Mouse (Mus musculus) layer of hippocampus, postnatal 25 days (tissue): Measurements from ENCODE around the gene Spast. TPM values are rescaled to one million over a fixed set of nuclear protein-coding genes. Genes with fewer than 3 reads are reported as not detected.

ENCODE experiments used
- DNase-seq, 2 experiments: peaks; one replicate each; pipeline ENCODE4 v3.0.0; 2022; ENCODE audit warnings: mixed read lengths in 2 of 2, low spot score in 1 of 2; ENCODE audit errors: extremely low spot score in 1 of 2
- total RNA-seq, 2 experiments: library from RNA; stranded (reverse); gene quantifications; 2 replicates each; pipeline ENCODE4 v1.2.3; 2021

Gene Spast
- total RNA-seq, 2 experiments from 2014 or later: 57.4 to 61.0 TPM

DNA sequence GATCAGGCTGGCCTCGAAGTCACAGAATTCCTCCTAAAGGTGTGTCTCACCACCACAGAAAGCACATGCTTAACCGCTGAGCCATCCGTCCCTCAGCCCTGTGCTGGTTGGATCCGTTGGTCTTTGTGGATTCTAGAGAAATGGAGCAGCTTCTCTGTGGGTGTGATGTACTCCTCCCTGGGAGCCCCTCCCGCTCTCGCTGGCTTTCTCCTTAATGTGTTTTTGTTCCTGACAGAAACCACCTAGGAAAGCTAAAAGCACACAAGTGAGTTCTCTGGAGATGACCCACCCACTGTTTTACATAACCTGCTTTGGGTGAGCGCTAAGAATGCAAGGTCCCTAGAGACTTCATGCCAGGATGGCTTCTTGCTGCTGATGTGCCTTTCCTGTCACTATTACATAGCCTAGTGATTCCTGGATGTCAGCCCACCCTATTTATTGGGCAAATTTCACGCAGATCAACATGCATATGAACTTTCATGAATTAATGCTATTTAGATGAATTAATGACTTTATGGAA is 78.1 kb downstream of the Spast start:
- DNase-seq: no peak

DNA sequence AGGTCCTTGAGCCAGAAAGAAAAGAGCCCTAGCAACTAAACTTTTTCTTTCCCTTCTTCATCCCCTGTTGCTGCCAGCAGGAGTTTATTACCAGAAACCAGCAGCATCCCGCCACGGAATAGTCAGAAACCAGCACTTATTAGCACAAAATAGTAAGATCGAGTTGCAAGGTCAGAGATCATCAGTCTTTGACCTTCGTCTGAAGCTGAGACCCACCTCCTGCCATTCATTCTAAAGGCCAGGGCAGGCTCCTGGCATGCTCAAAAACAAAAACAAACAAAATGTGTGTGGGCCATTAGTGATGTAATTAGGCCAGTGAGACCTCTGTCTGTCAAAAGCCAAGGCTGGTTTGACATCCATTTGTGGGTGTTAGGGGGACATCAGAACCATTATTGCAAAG is 79.4 kb downstream of the Spast start:
- no peak for DNase-seq

DNA sequence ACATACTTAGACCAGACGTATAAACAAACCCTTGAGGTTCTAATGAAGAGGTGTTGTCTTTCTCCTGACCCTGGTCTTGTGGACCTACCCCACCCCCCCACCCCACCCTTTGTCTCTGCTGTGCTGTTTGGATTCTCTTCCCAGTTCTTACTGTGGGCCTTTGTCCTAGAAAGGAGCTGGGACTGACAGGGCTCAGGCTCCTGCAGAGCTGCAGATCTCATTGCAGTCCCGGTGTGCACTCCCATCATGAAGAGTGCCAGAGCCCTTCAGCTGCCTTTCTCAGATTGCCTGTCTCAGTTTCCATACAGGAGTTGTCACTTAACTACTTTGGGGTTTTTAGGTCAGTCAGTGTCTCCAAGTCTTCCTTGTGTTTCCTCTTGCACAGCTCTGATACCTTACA is 81.9 kb downstream of the Spast start:
- no peak for DNase-seq

DNA sequence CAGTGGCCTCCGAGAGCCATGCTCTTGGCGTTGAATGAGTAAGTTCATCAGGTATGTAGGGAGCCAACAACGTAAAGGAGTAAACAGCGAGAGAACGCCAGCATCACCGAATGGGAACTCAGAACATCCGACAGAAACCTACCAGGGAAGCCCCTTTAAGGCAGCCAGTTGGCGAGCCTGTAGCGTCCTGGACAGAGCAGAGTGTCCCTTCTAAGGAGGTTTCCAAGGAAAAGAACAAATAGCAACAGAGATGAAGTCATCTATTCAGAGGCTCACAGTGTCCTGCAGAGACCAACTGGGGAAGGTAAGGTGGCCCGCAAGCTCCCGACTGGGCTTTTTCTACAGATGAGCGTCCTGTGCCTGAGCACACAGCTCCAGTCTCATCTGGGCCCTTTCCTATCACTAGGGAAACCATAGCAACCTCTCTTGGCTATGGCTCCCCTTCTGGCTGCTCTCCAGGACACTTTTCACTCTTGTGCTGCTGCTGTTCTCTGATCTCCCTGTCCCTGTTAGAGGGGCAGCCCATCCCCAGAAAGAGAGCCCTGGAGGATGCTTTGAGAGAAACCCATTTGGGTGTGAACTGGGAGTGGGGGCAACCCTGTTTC is 85.7 kb downstream of the Spast start:
- DNase-seq: peak in 1 of 2 experiments; percentile 30

DNA sequence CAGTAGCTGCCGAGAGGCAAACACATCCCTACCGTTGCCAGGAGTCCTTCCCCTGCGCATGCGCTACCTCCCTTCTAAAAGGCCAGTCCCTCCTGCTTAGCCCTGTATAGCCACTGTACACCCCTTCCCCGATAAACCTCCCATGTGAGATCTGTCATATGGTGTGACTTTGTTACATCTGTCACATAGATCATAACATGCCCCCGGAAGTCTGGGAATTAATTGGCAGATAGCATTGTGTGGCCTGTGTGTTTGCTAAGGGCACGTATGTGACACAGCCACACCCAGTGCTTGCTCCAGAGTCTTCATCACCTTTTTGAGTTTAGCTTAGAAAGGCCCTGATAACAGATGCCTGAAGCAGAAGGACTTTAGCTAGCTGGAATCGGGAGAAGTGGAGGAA is 91.3 kb downstream of the Spast start:
- no peak for DNase-seq

DNA sequence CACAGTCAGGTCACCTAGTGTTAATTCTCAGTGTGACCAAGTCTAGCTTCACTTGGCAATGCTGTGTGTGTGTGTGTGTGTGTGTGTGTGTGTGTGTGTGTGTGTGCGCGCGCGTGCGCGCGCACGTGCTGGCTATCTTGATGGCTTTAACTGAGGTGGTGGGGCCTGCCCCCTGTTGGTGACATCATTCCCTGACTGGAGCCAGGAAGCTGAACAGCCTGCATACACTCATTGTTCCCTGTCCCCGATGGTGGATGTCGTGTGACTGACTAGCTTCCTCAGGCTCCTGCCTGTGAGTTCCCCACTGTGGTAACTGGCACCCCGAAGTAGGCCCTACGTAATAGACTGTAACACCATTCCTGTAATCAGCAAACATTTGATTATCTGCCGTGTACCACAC is 92.7 kb downstream of the Spast start:
- no peak for DNase-seq

DNA sequence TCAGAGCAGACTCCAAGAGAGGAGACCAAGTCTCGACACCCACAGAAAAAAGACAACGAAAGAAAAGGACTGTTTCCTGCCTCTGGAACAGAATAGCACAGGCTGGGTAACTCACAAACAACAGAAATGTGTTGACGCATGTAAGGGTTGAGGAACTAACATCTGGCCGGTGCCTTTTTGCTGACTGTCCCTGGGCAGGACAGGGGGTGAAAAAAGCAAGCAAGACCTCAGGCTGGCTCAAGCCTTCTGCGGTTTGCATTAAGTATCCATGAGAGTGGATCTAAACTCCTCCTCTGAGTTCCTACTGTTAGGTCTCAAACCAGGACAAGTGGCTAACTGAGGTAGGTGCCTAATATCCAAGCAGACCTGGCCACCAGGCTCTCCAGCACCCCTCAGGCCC is 93.8 kb downstream of the Spast start:
- no peak for DNase-seq

DNA sequence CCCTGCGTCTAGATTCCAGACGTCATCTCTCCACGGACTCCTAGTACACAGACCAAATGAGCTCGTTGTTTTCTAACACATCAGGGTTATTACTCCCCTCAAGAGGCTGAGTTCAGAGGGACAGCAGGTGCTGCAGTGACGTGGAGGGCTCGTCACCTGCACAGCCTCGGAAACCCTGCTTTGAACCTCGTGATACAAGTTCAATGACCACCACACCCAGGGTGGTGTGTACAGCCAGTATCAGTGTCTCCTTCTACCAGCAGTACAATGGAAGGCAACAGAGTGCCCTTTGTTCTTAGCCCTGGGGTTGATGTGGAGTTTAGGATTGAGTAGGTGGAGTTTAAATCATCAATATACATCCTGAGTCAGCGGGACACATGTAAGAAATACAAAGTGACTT is 99.0 kb downstream of the Spast start:
- no peak for DNase-seq

DNA sequence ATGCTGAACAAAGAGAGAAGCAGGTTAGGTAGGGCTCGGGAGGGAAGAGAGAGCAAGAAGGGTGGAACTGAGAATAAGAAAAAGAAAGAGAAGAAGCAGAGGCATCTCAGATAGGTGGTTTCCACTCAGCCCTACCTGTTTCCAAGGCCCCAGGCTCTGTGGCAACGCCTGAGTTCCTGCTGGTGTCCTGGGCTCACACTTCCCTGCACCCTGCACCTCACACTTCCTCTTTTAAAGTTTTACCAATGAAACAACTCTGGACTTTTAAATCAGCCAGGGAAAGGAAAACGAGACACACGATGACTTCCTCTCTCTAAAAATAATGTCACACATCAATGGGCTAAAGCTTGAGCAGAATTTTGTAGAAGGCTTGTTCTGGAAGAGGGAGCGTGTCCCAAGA is 101.7 kb downstream of the Spast start:
- no peak for DNase-seq

Other genes with a start within 250 kb of the Spast start
- 10 to 100 TPM; 39.6 to 48.5 TPM for gene Memo1, start 43.5 kb upstream of the Spast start, total RNA-seq
- gene Dpy30, start 15.0 kb upstream of the Spast start, total RNA-seq: 10 to 100 TPM; 49.7 to 51.6 TPM
- gene Slc30a6, start 56.6 kb downstream of the Spast start, total RNA-seq: 10 to 100 TPM; 16.3 to 17.8 TPM
- under 1 TPM; 0.07 to 0.14 TPM for gene Nlrc4, start 120.2 kb downstream of the Spast start, total RNA-seq
- 10 to 100 TPM; 81.4 to 84.5 TPM for gene Yipf4, start 150.5 kb downstream of the Spast start, total RNA-seq
- gene Birc6, start 189.3 kb downstream of the Spast start, total RNA-seq: 100 to 1,000 TPM; 104 to 133 TPM